Mouse (Mus musculus) hindbrain, embryonic 13.5 days (tissue): ENCODE data around the gene Gorasp1. TPM values are rescaled to one million over a fixed set of nuclear protein-coding genes. Genes with fewer than 3 reads are reported as not detected.

Experiments used
- ATAC-seq: fragments of 200-750 bp; cut with Nextera tagmentation; 2 replicates; pipeline ENCODE4 v1.8.0; 2017; ENCODE audit warnings: moderate TSS enrichment; ENCODE audit not compliant: low FRiP score
- H3K27ac ChIP-seq: fragments of 300-500 bp; sonication (generic); 2 replicates; pipeline ENCODE4 v1.5.1; 2015; ENCODE audit warnings: inconsistent platforms, mild to moderate bottlenecking, moderate library complexity
- H3K27me3 ChIP-seq: fragments of 300-500 bp; sonication (generic); 2 replicates; pipeline ENCODE4 v1.6.1; 2015; ENCODE audit warnings: mild to moderate bottlenecking, inconsistent platforms
- H3K36me3 ChIP-seq: fragments of 300-500 bp; sonication (generic); 2 replicates; pipeline ENCODE4 v1.6.1; 2015; ENCODE audit warnings: mild to moderate bottlenecking, inconsistent platforms
- H3K4me1 ChIP-seq: fragments of 300-500 bp; sonication (generic); replicated peaks from 2 replicates; pipeline ENCODE4 v1.6.1; 2015; ENCODE audit warnings: inconsistent platforms
- H3K4me2 ChIP-seq: fragments of 300-500 bp; sonication (generic); 2 replicates; pipeline ENCODE4 v1.6.1; 2015; ENCODE audit warnings: inconsistent platforms, mild to moderate bottlenecking, moderate library complexity
- H3K4me3 ChIP-seq: fragments of 300-500 bp; sonication (generic); 2 replicates; pipeline ENCODE4 v1.5.1; 2015; ENCODE audit warnings: mild to moderate bottlenecking, inconsistent platforms
- H3K9ac ChIP-seq: fragments of 300-500 bp; sonication (generic); 2 replicates; pipeline ENCODE4 v1.6.1; 2015; ENCODE audit warnings: mild to moderate bottlenecking, inconsistent platforms
- H3K9me3 ChIP-seq: fragments of 300-500 bp; sonication (generic); 2 replicates; pipeline ENCODE4 v1.6.1; 2016; ENCODE audit warnings: inconsistent platforms
- WGBS: fragments of 180-500 bp; shearing (Covaris S2); methylation state at CpG from one replicate; pipeline ENCODE4 v1.1.7; 2015; 5-methylcytosine and 5-hydroxymethylcytosine counted together
- polyA plus RNA-seq: library from polyadenylated mRNA; unstranded; fragments of >200 nt; fragmentation: Nextera tagmentation; extraction: Ambion mirVana; gene quantifications from 2 replicates; pipeline ENCODE4 v1.2.1, GENCODE M21; 2015

The Gorasp1 gene
- polyA plus RNA-seq, 1 experiment from 2014 or later = 26.0 TPM

DNA sequence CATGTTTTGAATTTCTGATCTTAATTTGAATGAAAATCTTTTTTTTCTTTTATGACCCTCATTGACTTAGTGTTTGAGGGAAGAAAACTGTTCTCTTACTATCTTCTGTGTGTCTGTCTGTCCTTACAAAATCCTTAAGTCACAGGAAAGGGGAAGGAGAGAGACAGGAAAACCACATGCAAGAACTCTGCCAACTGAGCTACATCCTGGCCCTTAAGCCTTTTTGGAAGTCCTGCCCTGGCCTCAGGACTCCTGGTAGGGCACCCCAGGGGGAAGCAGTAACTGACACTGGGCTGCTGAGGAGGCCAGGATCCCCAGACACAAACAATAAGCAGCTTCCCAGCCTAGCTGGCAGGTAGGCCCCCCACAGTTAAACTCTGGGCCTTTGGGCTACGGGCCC lies 6.0 kb upstream of the Gorasp1 start:
- Histone ChIP-seq H3K27me3 (no peaks in the 10 kb centered on the region; the same call in 1 of the 2 replicates), H3K4me3 (no peak overlapping the region), H3K4me2 (no peak overlapping the region), H3K9ac (no peak overlapping the region), H3K4me1 (no peaks in the 10 kb centered on the region), H3K9me3 (no peaks in the 10 kb centered on the region), H3K36me3 (no peaks in the 10 kb centered on the region), H3K27ac (no peak overlapping the region)
- ATAC-seq = no peak
- WGBS = 67% methylated on average over 1 of the region's 1 CpGs

DNA sequence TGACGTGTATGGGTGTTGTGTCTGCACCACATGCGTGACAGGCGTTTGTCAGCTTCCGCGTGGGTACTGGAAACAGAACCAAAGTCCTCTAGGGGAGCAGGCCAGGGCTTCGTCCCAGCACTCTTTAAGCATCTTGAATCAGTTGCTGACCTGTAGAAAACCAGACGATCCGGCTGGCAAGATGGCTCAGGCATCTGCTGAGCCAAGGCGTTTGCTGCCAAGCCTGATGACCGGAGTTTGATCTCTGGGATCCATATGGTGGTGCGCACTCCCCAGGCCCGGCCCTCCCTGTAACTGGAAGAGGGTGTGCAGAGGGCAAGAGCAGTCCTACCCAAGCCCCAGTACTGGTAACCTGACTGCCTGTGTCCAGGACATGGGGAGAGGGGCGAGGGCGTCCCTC lies 4.5 kb upstream of the Gorasp1 start:
- Histone ChIP-seq H3K9me3 (no peaks in the 10 kb centered on the region), H3K4me2 (no peak overlapping the region), H3K36me3 (no peaks in the 10 kb centered on the region), H3K27me3 (peaks cover 3% of the 10 kb centered on the region; the same call in 1 of the 2 replicates), H3K4me3 (no peak overlapping the region), H3K9ac (no peak overlapping the region), H3K4me1 (peaks cover 8% of the 10 kb centered on the region), H3K27ac (no peak overlapping the region)
- WGBS = 88% methylated on average over 14 of the region's 14 CpGs
- ATAC-seq = no peak

DNA sequence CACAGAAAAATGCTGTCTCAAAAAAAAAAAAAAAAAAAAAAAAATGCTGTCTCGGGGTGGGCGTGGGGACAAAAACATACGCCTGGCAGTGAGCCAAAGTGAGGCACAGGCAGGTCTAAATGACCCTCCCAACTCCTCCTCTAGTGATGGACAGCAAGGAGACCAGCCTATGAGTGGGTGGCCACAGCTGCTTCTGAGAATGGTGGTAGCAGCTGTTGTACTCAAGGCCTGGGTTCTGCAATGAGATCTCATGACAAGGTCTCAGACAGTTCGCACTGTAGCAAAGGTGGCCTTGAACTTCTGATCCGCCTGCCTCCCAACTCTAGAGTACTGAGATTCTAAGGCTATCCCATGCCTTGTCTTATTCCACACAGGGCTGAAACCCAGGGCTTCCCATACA lies 4.0 kb upstream of the Gorasp1 start:
- no peak overlapping the region for H3K27ac ChIP-seq
- H3K4me2 ChIP-seq = no peak overlapping the region
- peaks cover 13% of the 10 kb centered on the region for H3K4me1 ChIP-seq
- peaks cover 3% of the 10 kb centered on the region; the same call in 1 of the 2 replicates for H3K27me3 ChIP-seq
- H3K36me3 ChIP-seq = no peaks in the 10 kb centered on the region
- H3K9me3 ChIP-seq = no peaks in the 10 kb centered on the region
- 83% methylated on average over 5 of the region's 5 CpGs for WGBS
- ATAC-seq = no peak
- no peak overlapping the region for H3K4me3 ChIP-seq
- no peak overlapping the region for H3K9ac ChIP-seq

DNA sequence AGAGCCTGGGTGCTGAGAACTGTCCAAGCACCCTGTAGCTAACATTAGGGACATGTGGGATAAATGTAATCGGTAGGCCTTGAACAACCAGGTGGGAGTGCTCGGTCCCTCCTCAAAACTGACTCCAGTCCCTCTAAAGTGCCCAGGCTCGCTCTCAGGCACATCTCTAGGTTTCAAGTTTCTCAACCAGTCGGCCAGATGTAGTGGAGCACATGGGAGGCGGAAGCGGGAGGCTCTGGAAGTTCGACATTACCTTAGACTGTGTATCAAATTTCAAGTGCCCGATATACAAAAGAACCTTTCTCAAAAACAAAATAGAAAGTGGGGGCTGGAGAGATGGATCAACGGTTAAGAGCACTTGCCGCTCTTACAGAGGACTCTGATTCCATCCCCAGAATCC lies 2.3 kb upstream of the Gorasp1 start:
- no peak overlapping the region; the same call in 1 of the 2 replicates for H3K9ac ChIP-seq
- H3K4me2 ChIP-seq = no peak overlapping the region
- no peaks in the 10 kb centered on the region for H3K36me3 ChIP-seq
- H3K27me3 ChIP-seq = peaks cover 3% of the 10 kb centered on the region; the same call in 1 of the 2 replicates
- H3K4me1 ChIP-seq = peaks cover 17% of the 10 kb centered on the region
- no peak overlapping the region for H3K27ac ChIP-seq
- H3K4me3 ChIP-seq = no peak overlapping the region
- no peak for ATAC-seq
- 83% methylated on average over 10 of the region's 10 CpGs for WGBS
- H3K9me3 ChIP-seq = no peaks in the 10 kb centered on the region

DNA sequence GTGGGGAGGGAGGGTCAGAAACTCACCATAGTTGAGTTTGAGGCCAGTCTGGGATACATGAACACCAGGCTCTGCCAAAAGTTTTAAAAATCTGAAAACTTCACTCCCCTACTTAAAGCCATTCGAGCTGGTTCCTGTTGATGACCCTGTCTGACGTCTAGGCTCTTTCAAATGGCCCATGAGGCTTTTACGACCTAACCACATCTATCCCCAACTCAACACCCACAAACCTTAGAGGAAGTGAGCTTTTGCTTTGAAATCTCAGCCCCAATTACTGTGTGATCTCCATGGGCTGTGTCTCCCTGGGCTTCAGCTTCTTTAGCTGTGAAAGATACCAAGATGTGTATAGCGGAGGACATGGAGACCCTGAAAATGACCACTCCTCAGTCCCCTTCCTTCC lies 1.1 kb upstream of the Gorasp1 start:
- WGBS = 88% methylated on average over 4 of the region's 4 CpGs

DNA sequence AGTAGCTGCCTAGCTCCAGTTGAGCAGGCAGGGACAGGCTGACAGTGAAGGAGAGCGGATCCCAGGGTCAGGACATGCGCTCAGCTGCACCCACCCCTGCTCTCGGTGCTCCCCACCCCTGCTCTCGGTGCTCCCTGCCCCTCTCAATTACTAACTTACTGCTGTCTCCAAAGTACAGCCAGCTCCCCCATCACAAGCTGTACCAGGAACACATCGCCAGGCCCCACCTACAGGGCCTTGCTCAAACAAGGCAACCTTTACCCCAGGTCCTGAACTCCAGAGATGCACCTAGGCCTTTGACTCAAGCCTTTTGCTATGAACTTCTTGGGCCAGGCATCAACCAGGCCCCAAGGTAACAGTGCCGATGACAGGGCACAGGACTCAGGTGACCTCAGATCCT lies 3.7 kb downstream of the Gorasp1 start:
- Histone ChIP-seq H3K4me3 (no peak overlapping the region), H3K36me3 (peaks cover 44% of the 10 kb centered on the region), H3K27me3 (peaks cover 3% of the 10 kb centered on the region; the same call in 1 of the 2 replicates), H3K27ac (no peak overlapping the region), H3K9me3 (no peaks in the 10 kb centered on the region), H3K4me2 (no peak overlapping the region), H3K4me1 (peaks cover 17% of the 10 kb centered on the region), H3K9ac (no peak overlapping the region)
- 93% methylated on average over 6 of the region's 6 CpGs for WGBS
- no peak for ATAC-seq

More for the DNA sequence above, 1.1 kb upstream of the Gorasp1 start:
- no peaks in the 10 kb centered on the region for H3K9me3 ChIP-seq
- no peak for ATAC-seq
- H3K4me2 ChIP-seq = no peak overlapping the region
- no peak overlapping the region for H3K27ac ChIP-seq
- no peak overlapping the region for H3K9ac ChIP-seq
- H3K4me1 ChIP-seq = peaks cover 17% of the 10 kb centered on the region
- no peak overlapping the region for H3K4me3 ChIP-seq
- peaks cover 3% of the 10 kb centered on the region; the same call in 1 of the 2 replicates for H3K27me3 ChIP-seq
- no peaks in the 10 kb centered on the region for H3K36me3 ChIP-seq

DNA sequence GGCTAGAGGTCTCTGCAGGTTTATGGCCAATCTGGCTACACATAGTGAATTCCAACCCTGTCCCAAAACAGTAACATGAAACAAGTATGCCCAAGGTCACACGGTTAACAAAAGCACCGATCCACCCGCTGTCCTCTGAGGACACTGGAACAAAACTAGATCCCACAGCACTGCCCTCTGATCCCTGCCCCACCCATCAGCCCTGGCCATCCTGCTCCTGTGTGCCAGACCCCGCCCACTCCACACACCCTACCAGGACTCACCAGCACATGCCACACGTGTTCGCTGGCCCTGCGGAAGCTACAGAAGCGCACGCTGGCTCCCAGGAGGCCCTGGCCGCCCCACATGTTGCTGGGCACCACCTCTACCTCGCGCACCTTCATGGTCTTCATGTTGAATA lies 5.0 kb downstream of the Gorasp1 start:
- peaks cover 57% of the 10 kb centered on the region for H3K36me3 ChIP-seq
- no peak for ATAC-seq
- H3K4me2 ChIP-seq = no peak overlapping the region
- H3K9ac ChIP-seq = no peak overlapping the region
- H3K4me3 ChIP-seq = no peak overlapping the region
- 91% methylated on average over 12 of the region's 12 CpGs for WGBS
- no peaks in the 10 kb centered on the region for H3K27me3 ChIP-seq
- no peaks in the 10 kb centered on the region for H3K9me3 ChIP-seq
- no peak overlapping the region for H3K27ac ChIP-seq
- H3K4me1 ChIP-seq = peaks cover 9% of the 10 kb centered on the region

DNA sequence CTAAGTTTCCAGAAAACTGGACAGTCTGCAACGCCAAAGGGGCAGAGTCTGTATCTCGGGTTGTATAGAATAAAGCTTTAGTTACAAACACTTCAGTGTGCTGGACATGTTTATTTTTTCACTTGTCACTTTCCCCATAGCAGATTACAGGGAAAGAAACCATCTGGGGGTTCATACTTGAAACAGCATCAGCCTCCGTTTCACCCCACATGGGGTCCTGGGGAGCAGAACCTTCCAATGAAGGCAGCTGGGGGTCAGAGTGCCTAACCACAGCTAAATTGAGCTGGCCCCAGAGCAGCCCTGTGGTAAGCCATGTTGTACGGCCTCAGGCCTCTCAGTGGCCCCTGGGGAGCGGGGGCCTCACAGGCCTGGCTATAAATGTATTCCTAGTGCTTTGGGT lies 10.9 kb downstream of the Gorasp1 start:
- 86% methylated on average over 5 of the region's 5 CpGs for WGBS
- no peak overlapping the region for H3K4me3 ChIP-seq
- no peaks in the 10 kb centered on the region for H3K27me3 ChIP-seq
- peaks cover 96% of the 10 kb centered on the region for H3K36me3 ChIP-seq
- H3K27ac ChIP-seq = no peak overlapping the region
- no peaks in the 10 kb centered on the region for H3K4me1 ChIP-seq
- H3K9me3 ChIP-seq = no peaks in the 10 kb centered on the region
- no peak overlapping the region for H3K9ac ChIP-seq
- H3K4me2 ChIP-seq = no peak overlapping the region
- ATAC-seq = no peak

DNA sequence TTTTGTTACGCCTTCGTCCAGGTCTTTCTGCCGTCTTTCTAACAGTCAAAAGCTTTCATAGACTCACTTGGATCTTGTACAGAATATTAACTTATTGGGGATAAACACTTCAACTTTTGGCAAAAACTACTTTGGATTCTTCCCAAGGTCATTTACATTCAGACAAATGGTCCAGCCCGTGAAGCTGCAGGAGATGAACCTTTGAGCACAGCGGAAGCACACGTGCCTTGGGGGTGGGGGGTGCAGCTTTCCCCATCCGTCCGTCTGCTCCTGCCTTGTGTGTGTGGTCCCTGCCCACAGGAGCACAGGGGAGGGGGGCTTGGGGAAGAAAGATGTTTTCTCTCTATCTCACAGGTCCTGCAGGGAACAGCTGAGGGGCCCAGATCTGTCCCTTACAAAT lies 11.6 kb downstream of the Gorasp1 start:
- Histone ChIP-seq H3K4me2 (no peak overlapping the region), H3K36me3 (peaks cover 95% of the 10 kb centered on the region), H3K9me3 (no peaks in the 10 kb centered on the region), H3K27me3 (no peaks in the 10 kb centered on the region), H3K9ac (no peak overlapping the region), H3K27ac (no peak overlapping the region), H3K4me1 (no peaks in the 10 kb centered on the region), H3K4me3 (no peak overlapping the region)
- no peak for ATAC-seq
- 75% methylated on average over 8 of the region's 8 CpGs for WGBS

DNA sequence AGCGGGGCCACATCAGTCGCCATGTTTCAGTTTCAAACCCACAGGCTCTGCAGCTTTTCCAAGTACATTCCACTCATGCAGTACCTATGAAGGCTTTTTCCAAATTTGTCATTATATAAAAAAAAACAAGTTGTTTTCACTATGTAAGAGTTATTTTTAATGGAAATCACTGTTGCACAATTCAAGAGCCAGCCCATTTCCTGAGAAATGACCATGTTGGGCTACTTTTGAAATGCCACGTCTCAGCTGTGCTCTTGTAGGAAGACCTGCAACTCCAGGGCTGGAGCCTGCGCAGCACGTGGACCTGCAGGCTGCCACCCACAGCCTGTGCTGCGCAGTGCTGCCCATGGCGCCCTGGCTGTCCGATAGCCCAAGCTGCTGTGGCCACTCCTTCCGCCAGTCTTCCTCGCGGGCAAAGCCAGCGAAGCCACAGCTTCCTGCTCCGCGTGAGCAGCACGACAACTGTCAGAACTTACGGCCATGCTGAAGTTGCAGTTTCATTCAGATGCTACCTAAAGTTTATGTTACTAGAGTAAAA lies 12.2 kb downstream of the Gorasp1 start:
- Histone ChIP-seq H3K36me3 (peaks cover 95% of the 10 kb centered on the region), H3K4me1 (no peaks in the 10 kb centered on the region), H3K4me3 (no peak overlapping the region), H3K27me3 (no peaks in the 10 kb centered on the region), H3K9ac (no peak overlapping the region), H3K27ac (no peak overlapping the region), H3K4me2 (no peak overlapping the region), H3K9me3 (no peaks in the 10 kb centered on the region)
- ATAC-seq = no peak
- WGBS = 91% methylated on average over 16 of the region's 16 CpGs

DNA sequence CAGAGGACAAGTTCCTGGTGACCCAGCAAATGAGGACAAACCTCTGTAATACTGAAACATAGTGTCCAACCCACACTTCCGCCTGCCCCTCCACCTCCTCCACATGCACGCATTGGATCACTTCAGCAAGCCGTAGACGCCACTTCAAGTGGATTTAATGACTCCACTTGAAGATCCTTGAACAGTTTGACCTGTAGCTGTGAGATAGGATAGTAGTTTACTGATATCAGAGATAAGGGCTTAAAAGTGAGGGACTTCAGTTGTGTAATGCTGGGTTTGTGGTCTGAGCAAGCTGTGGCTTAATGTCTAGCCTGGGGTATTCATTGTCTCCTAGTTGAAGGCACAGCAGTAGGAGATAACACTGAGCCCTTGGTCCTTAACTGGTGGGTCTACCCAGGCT lies 13.9 kb downstream of the Gorasp1 start:
- Histone ChIP-seq H3K9ac (no peak overlapping the region), H3K4me3 (no peak overlapping the region), H3K27ac (no peak overlapping the region), H3K4me2 (no peak overlapping the region), H3K4me1 (no peaks in the 10 kb centered on the region), H3K9me3 (no peaks in the 10 kb centered on the region), H3K27me3 (no peaks in the 10 kb centered on the region), H3K36me3 (peaks cover 96% of the 10 kb centered on the region)
- WGBS = 97% methylated on average over 4 of the region's 4 CpGs
- ATAC-seq = no peak

DNA sequence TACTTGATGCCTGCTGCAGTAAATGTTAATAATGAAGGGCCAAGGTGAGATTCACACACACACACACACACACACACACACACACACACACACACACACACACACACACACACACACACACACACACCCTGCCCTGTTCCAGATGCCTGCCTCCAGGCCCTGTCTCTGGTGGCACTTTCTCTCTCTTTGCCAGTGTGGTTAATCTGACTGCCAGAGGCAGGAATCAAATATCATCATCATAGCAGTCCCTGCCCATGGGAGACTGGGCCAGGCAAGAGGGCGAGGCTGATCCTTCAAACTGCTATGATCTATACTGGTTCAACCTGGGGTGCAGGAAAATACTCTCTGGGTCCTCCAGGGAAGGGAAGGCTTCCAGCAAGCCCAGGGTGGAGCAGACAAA lies 17.5 kb downstream of the Gorasp1 start:
- Histone ChIP-seq H3K4me3 (no peak overlapping the region), H3K9ac (no peak overlapping the region), H3K27me3 (no peaks in the 10 kb centered on the region), H3K9me3 (no peaks in the 10 kb centered on the region), H3K4me2 (no peak overlapping the region), H3K4me1 (no peaks in the 10 kb centered on the region), H3K36me3 (peaks cover 91% of the 10 kb centered on the region), H3K27ac (no peak overlapping the region)
- 77% methylated on average over 1 of the region's 1 CpGs for WGBS
- no peak for ATAC-seq

DNA sequence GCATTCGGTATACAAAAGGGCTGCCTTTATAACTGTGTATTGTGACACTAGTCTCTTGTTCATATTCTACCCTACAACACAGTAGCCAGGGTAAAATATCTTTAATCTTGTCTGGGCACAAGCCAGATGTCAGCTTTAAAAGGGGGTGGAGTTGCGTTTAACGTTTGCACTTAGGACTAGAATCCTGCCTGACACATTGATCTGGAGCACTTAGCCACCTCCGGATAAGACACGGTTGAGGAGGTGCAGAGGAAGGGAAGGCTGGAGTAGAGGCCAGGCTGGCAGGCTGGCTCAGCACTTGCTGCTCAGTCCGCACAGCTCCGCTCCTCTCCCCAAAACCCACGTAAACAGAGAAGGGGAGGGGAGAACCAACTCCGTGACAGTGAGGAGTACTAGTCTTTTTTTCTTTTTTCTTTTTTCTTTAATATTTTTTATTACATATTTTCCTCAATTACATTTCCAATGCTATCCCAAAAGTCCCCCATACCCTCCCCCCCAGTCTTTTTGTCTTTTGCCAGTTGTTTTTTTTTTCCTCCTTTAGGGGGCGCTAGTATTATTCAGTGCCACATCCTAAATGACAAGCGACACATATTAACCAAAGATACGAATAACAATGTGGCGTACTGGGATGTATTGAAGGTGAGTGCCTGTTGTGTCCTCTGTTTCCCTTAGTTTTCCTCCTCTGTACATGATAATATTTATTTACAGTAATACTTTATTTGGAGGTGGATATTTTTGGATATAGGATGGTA lies 24.1 kb downstream of the Gorasp1 start:
- peaks cover 91% of the 10 kb centered on the region for H3K36me3 ChIP-seq
- no peaks in the 10 kb centered on the region for H3K9me3 ChIP-seq
- no peaks in the 10 kb centered on the region for H3K27me3 ChIP-seq
- ATAC-seq = no peak
- no peak overlapping the region for H3K9ac ChIP-seq
- 76% methylated on average over 12 of the region's 13 CpGs for WGBS
- H3K4me1 ChIP-seq = no peaks in the 10 kb centered on the region
- H3K27ac ChIP-seq = peak overlapping the region; percentile 23; the same call in 1 of the 2 replicates
- H3K4me3 ChIP-seq = no peak overlapping the region
- H3K4me2 ChIP-seq = no peak overlapping the region
